Mouse (Mus musculus) megakaryocyte, embryonic 14.5 days (primary cell): ENCODE data around the gene Gpr107. TPM values are rescaled to one million over a fixed set of nuclear protein-coding genes. Genes with fewer than 3 reads are reported as not detected.

Experiments
- H3K27me3 ChIP-seq: replicated peaks from 2 replicates; pipeline ENCODE3; 2012; ENCODE audit warnings: inconsistent platforms
- H3K36me3 ChIP-seq: replicated peaks from 2 replicates; pipeline ENCODE3; 2012; ENCODE audit warnings: low read length, inconsistent platforms, mixed read lengths
- H3K4me1 ChIP-seq: 2 replicates; pipeline ENCODE4 v1.6.1; 2012; ENCODE audit warnings: inconsistent platforms
- H3K4me3 ChIP-seq: replicated peaks from 2 replicates; pipeline ENCODE3; 2012; ENCODE audit warnings: moderate library complexity, mild to moderate bottlenecking, inconsistent platforms
- H3K9me3 ChIP-seq: 2 replicates; pipeline ENCODE4 v1.6.1; 2012; ENCODE audit warnings: inconsistent platforms
- FLI1 ChIP-seq: IDR thresholded peaks from 2 replicates; pipeline ENCODE4 v1.6.1; 2012; ENCODE audit warnings: low read length, inconsistent platforms, mixed read lengths
- GATA1 ChIP-seq: IDR thresholded peaks from 3 replicates; pipeline ENCODE4 v1.6.1; 2012; ENCODE audit warnings: mixed read lengths, low read length, inconsistent platforms, borderline replicate concordance
- polyA plus RNA-seq: library from polyadenylated mRNA; stranded (reverse); fragments of >175 nt; gene quantifications from 2 replicates; pipeline ENCODE4 v1.2.3, GENCODE M21; 2012; ENCODE audit warnings: low replicate concordance; ENCODE audit not compliant: insufficient read depth

Gene Gpr107
- polyA plus RNA-seq, 1 experiment, result 11.9 TPM

GRCm38 (mm10) chr2:31239203-31239696, 87.1 kb downstream of the Gpr107 start:
- no peaks in the 10 kb centered on the region for H3K36me3 ChIP-seq
- H3K9me3 ChIP-seq, result peaks cover 6% of the 10 kb centered on the region
- TF ChIP-seq GATA1 (no peak), FLI1 (no peak)
- peaks cover 54% of the 10 kb centered on the region for H3K27me3 ChIP-seq
- H3K4me3 ChIP-seq, result peak overlapping the region; percentile 71
- peaks cover 10% of the 10 kb centered on the region; the same call in 1 of the 2 replicates for H3K4me1 ChIP-seq

- no peak for TF ChIP-seq GATA1
- no peak for TF ChIP-seq FLI1
- no peak overlapping the region for H3K4me3 ChIP-seq
- H3K27me3 ChIP-seq, result peaks cover 57% of the 10 kb centered on the region
Observed at GRCm38 (mm10) chr2:31239833-31240232, 87.7 kb downstream of the Gpr107 start.

GRCm38 (mm10) chr2:31241639-31242038, 89.5 kb downstream of the Gpr107 start:
- Histone ChIP-seq H3K36me3 (no peaks in the 10 kb centered on the region), H3K4me3 (no peak overlapping the region), H3K27me3 (peaks cover 66% of the 10 kb centered on the region), H3K4me1 (peaks cover 25% of the 10 kb centered on the region), H3K9me3 (no peaks in the 10 kb centered on the region)
- no peak for TF ChIP-seq GATA1
- no peak for TF ChIP-seq FLI1

More at GRCm38 (mm10) chr2:31239833-31240232, 87.7 kb downstream of the Gpr107 start:
- Histone ChIP-seq H3K9me3 (peaks cover 3% of the 10 kb centered on the region; the same call in 1 of the 2 replicates), H3K4me1 (peaks cover 10% of the 10 kb centered on the region; the same call in 1 of the 2 replicates), H3K36me3 (no peaks in the 10 kb centered on the region)

GRCm38 (mm10) chr2:31244216-31244615, 92.1 kb downstream of the Gpr107 start:
- Histone ChIP-seq H3K4me3 (no peak overlapping the region), H3K27me3 (peaks cover 92% of the 10 kb centered on the region), H3K36me3 (no peaks in the 10 kb centered on the region), H3K4me1 (peaks cover 25% of the 10 kb centered on the region), H3K9me3 (no peaks in the 10 kb centered on the region)
- TF ChIP-seq FLI1, result no peak
- no peak for TF ChIP-seq GATA1

GRCm38 (mm10) chr2:31245051-31245450, 92.9 kb downstream of the Gpr107 start:
- Histone ChIP-seq H3K27me3 (peaks cover 96% of the 10 kb centered on the region), H3K9me3 (peaks cover 5% of the 10 kb centered on the region; the same call in 1 of the 2 replicates), H3K4me1 (peaks cover 17% of the 10 kb centered on the region), H3K36me3 (no peaks in the 10 kb centered on the region), H3K4me3 (peak overlapping the region; percentile 87)
- TF ChIP-seq GATA1 (no peak), FLI1 (no peak)

- Histone ChIP-seq H3K4me1 (peaks cover 17% of the 10 kb centered on the region), H3K27me3 (peaks cover 97% of the 10 kb centered on the region), H3K9me3 (peaks cover 5% of the 10 kb centered on the region; the same call in 1 of the 2 replicates), H3K4me3 (peak within 1 kb of the TSS; percentile 87), H3K36me3 (no peaks in the 10 kb centered on the region)
- no peak for TF ChIP-seq FLI1
- no peak for TF ChIP-seq GATA1
Observed at GRCm38 (mm10) chr2:31245491-31246141, 93.5 kb downstream of the Gpr107 start, which contains the start of gene Ncs1. TSS of gene Ncs1 (plus strand) at chr2:31245823.

- Histone ChIP-seq H3K27me3 (peaks cover 99% of the 10 kb centered on the region), H3K9me3 (peaks cover 5% of the 10 kb centered on the region; the same call in 1 of the 2 replicates), H3K4me1 (peaks cover 17% of the 10 kb centered on the region), H3K36me3 (no peaks in the 10 kb centered on the region), H3K4me3 (peak overlapping the region; percentile 87)
- no peak for TF ChIP-seq GATA1
- no peak for TF ChIP-seq FLI1
Observed at GRCm38 (mm10) chr2:31246251-31246971, 94.3 kb downstream of the Gpr107 start.

- no peak for TF ChIP-seq FLI1
- peaks cover 17% of the 10 kb centered on the region for H3K4me1 ChIP-seq
- H3K27me3 ChIP-seq, result peaks cover 85% of the 10 kb centered on the region
Observed at GRCm38 (mm10) chr2:31248856-31249255, 96.7 kb downstream of the Gpr107 start.

GRCm38 (mm10) chr2:31252167-31252566, 100.1 kb downstream of the Gpr107 start:
- Histone ChIP-seq H3K36me3 (no peaks in the 10 kb centered on the region), H3K4me1 (peaks cover 11% of the 10 kb centered on the region), H3K27me3 (peaks cover 78% of the 10 kb centered on the region), H3K4me3 (no peak overlapping the region), H3K9me3 (peaks cover 5% of the 10 kb centered on the region; the same call in 1 of the 2 replicates)
- TF ChIP-seq GATA1 (no peak), FLI1 (no peak)

More at GRCm38 (mm10) chr2:31248856-31249255, 96.7 kb downstream of the Gpr107 start:
- Histone ChIP-seq H3K9me3 (peaks cover 5% of the 10 kb centered on the region; the same call in 1 of the 2 replicates), H3K4me3 (no peak overlapping the region), H3K36me3 (no peaks in the 10 kb centered on the region)
